Mouse (Mus musculus): Measurements from ENCODE around the gene Osbpl3.

DNA sequence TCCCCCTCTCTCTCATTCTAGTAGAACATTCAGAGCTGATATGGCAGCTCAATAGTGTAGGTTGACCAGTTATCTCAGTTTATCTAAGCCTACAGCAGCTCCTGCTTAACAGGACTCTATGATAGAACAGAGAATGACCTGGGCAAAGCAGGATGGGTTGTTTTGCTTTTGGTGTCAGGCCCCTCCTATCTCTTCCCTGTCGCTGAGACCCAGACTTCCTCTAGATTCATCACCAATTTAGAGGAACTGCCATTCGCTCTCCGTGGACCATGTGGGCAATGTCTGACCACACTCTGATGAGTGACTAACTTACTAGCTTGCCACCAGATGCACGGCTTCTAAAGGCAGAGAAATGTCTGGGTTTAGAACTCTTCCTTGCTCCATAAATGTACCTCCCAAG lies 164.4 kb downstream of the Osbpl3 start:
- TF ChIP-seq CTCF (IDR thresholded peaks at IDR 0.05; ENCODE audit: low read depth) = no peak
- no peak for TF ChIP-seq EP300 (optimal IDR thresholded peaks at IDR 0.05)

Data from stomach, postnatal 0 days (tissue).